8 mouse cellular contexts compared by ENCODE assay signal in the genomic region with DNA sequence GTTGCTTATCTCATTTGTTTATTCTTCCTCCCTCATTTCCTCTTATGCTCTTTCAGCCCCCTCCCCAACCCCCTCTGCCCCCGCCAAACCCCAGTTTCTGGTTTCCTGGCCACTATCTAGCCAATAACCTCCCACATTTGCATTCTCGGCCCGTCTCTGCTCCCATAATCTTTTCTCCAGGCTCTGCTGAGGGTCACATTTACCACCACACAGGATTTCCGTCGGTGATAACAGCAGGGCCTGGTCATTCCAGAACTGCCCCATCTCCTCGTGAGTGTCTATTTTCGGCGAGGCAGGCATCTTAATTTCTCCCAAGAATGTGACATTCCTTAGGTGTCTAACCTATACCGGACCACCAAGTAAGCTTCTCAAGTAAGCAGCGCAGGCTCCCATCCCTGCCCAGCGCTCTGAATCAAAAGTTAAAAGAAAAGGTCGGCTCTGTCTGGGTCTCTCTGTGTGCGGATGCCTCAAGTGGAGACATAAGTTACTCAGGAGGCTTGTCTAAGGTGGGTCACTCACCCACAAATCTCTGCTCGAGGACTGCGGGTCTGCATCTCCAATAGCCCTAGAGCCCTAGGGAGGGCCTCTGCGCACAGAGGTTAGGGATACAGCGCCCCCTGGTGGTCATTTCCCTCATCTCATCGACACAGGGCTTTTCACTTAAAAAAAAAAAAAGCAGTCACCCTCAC. TPM values are rescaled to one million over a fixed set of nuclear protein-coding genes. Genes with fewer than 3 reads are reported as not detected.
DNase-seq lines count a peak whose midpoint lies in the region; ATAC-seq lines count a peak whose summit lies in the region.

No protein-coding gene starts in this region.

- no peaks in the 10 kb centered on the region for H3K36me3 ChIP-seq in forebrain, embryonic 11.5 days (ENCODE audit: control insufficient read depth, insufficient read depth, low read length)
- H3K36me3 ChIP-seq in heart, embryonic 16.5 days (ENCODE audit: control insufficient read depth, insufficient read depth): no peaks in the 10 kb centered on the region
- H3K36me3 ChIP-seq in liver, embryonic 16.5 days (ENCODE audit: control insufficient read depth, insufficient read depth): no peaks in the 10 kb centered on the region
- H3K36me3 ChIP-seq in neural tube, embryonic 14.5 days (ENCODE audit: control insufficient read depth, insufficient read depth, low read length): no peaks in the 10 kb centered on the region

- no peak overlapping the region for H3K27ac ChIP-seq in forebrain, embryonic 11.5 days (ENCODE audit: low read depth, low read length)
- H3K27ac ChIP-seq in heart, embryonic 16.5 days (ENCODE audit: low read length): peak overlapping the region; percentile 72
- no peak overlapping the region for H3K27ac ChIP-seq in liver, embryonic 16.5 days (ENCODE audit: low read length)
- H3K27ac ChIP-seq in neural tube, embryonic 14.5 days (ENCODE audit: low read depth, low read length): no peak overlapping the region

- no peak overlapping the region; the same call in 1 of the 2 replicates for H3K4me2 ChIP-seq in forebrain, embryonic 11.5 days (ENCODE audit: low read depth, low read length, severe bottlenecking)
- H3K4me2 ChIP-seq in heart, embryonic 16.5 days (ENCODE audit: low read depth, low read length): peak overlapping the region; percentile 62
- peak overlapping the region; percentile 7 for H3K4me2 ChIP-seq in liver, embryonic 16.5 days (ENCODE audit: low read depth, low read length)
- no peak overlapping the region for H3K4me2 ChIP-seq in neural tube, embryonic 14.5 days (ENCODE audit: low read depth, low read length)

- no peaks in the 10 kb centered on the region for H3K4me1 ChIP-seq in forebrain, embryonic 11.5 days (replicated peaks; ENCODE audit: control insufficient read depth, insufficient read depth, low read length)
- peaks cover 14% of the 10 kb centered on the region for H3K4me1 ChIP-seq in heart, embryonic 16.5 days (ENCODE audit: control insufficient read depth, insufficient read depth, low read length)
- peaks cover 2% of the 10 kb centered on the region; the same call in 1 of the 2 replicates for H3K4me1 ChIP-seq in liver, embryonic 16.5 days (ENCODE audit: control insufficient read depth, low read depth, low read length)
- no peaks in the 10 kb centered on the region for H3K4me1 ChIP-seq in neural tube, embryonic 14.5 days (ENCODE audit: control insufficient read depth, insufficient read depth, low read length)

- H3K4me3 ChIP-seq in forebrain, embryonic 11.5 days (ENCODE audit: low read depth, low read length): no peak overlapping the region
- H3K4me3 ChIP-seq in heart, embryonic 16.5 days (ENCODE audit: low read length): peak overlapping the region; percentile 27; the same call in 1 of the 2 replicates
- no peak overlapping the region for H3K4me3 ChIP-seq in liver, embryonic 16.5 days (ENCODE audit: low read depth, low read length)
- H3K4me3 ChIP-seq in neural tube, embryonic 14.5 days (ENCODE audit: low read depth, low read length): no peak overlapping the region

- ATAC-seq in CD4-positive, CD25-positive, alpha-beta regulatory T cell, adult 4 months: peak; percentile 45
- peak; percentile 66 for ATAC-seq in forebrain, embryonic 11.5 days (replicated peaks; ENCODE audit: low FRiP score)
- peak; percentile 63; the same call in 1 of the 2 replicates for ATAC-seq in heart, embryonic 16.5 days (replicated peaks; ENCODE audit: extremely low read depth, insufficient read depth, low FRiP score)
- ATAC-seq in liver, embryonic 16.5 days (ENCODE audit: low read depth): peak; percentile 54
- peak; percentile 34; the same call in 1 of the 2 replicates for ATAC-seq in neural tube, embryonic 14.5 days (ENCODE audit: low read depth)

- H3K27me3 ChIP-seq in forebrain, embryonic 11.5 days (ENCODE audit: control insufficient read depth, insufficient read depth, low read length): no peaks in the 10 kb centered on the region
- no peaks in the 10 kb centered on the region for H3K27me3 ChIP-seq in heart, embryonic 16.5 days (ENCODE audit: control insufficient read depth, insufficient read depth, low read length)
- H3K27me3 ChIP-seq in liver, embryonic 16.5 days (ENCODE audit: control insufficient read depth, insufficient read depth, low read depth, low read length): no peaks in the 10 kb centered on the region
- no peaks in the 10 kb centered on the region for H3K27me3 ChIP-seq in neural tube, embryonic 14.5 days (ENCODE audit: control insufficient read depth, insufficient read depth, low read length)

- no peak overlapping the region for H3K9ac ChIP-seq in forebrain, embryonic 11.5 days (ENCODE audit: low read length)
- H3K9ac ChIP-seq in heart, embryonic 16.5 days (ENCODE audit: low read length): peak overlapping the region; percentile 49
- H3K9ac ChIP-seq in liver, embryonic 16.5 days (ENCODE audit: low read depth, low read length): no peak overlapping the region
- H3K9ac ChIP-seq in neural tube, embryonic 14.5 days (replicated peaks; ENCODE audit: low read depth, low read length): no peak overlapping the region

- DNase-seq in c-Kit-positive CD71-negative TER-119-negative erythroid progenitor cells, embryonic 14.5 days (ENCODE audit: low read depth): peak; percentile 66
- peak; percentile 90 for DNase-seq in forebrain, embryonic 11.5 days (ENCODE audit: low spot score)
- peak; percentile 72 to 92 for DNase-seq in kidney, postnatal 25 days
- DNase-seq in testis, postnatal 10 days (ENCODE audit: low spot score): peak; percentile 91

- WGBS in forebrain, embryonic 11.5 days: 25% methylated on average over 18 of the region's 18 CpGs
- WGBS in heart, embryonic 16.5 days: 7% methylated on average over 18 of the region's 18 CpGs
- 6% methylated on average over 18 of the region's 18 CpGs for WGBS in liver, embryonic 16.5 days (ENCODE audit: insufficient replicate concordance)
- 26% methylated on average over 18 of the region's 18 CpGs for WGBS in neural tube, embryonic 14.5 days

- H3K9me3 ChIP-seq in forebrain, embryonic 11.5 days (ENCODE audit: control insufficient read depth, low read length): no peaks in the 10 kb centered on the region
- no peaks in the 10 kb centered on the region; the same call in 1 of the 2 replicates for H3K9me3 ChIP-seq in heart, embryonic 16.5 days (replicated peaks; ENCODE audit: control insufficient read depth, low read length)
- H3K9me3 ChIP-seq in liver, embryonic 16.5 days (replicated peaks; ENCODE audit: control insufficient read depth, low read length): no peaks in the 10 kb centered on the region
- H3K9me3 ChIP-seq in neural tube, embryonic 14.5 days (ENCODE audit: control insufficient read depth, low read length): no peaks in the 10 kb centered on the region

RNA-seq across cellular contexts. Expression of a gene that starts 38.9 kb away (rescaled TPM):
- polyA plus RNA-seq in CD4-positive, CD25-positive, alpha-beta regulatory T cell, adult 4 months (2017; shearing (Covaris generic)): not detected
- 3.0 and 4.6 TPM in 2 replicates for polyA plus RNA-seq in forebrain, embryonic 11.5 days (2014; fragmentation: Nextera tagmentation; extraction: Ambion mirVana)
- polyA plus RNA-seq in heart, embryonic 16.5 days (2015; fragmentation: Nextera tagmentation; extraction: Ambion mirVana): 9.5 and 13.8 TPM in 2 replicates
- polyA plus RNA-seq in liver, embryonic 16.5 days (2015; fragmentation: Nextera tagmentation; extraction: Ambion mirVana): 5.1 and 6.5 TPM in 2 replicates
- polyA plus RNA-seq in neural tube, embryonic 14.5 days (2014; fragmentation: Nextera tagmentation; extraction: Ambion mirVana): 1.6 and 2.2 TPM in 2 replicates

RNA-seq across cellular contexts. Expression of a gene that starts 39.8 kb away (rescaled TPM):
- under 1 TPM in 1 of 2 experiments, not detected in 1; 0.44 TPM for polyA plus RNA-seq in CD4-positive, CD25-positive, alpha-beta regulatory T cell, adult 4 months (2017; shearing (Covaris generic))
- polyA plus RNA-seq in forebrain, embryonic 11.5 days (2014; fragmentation: Nextera tagmentation; extraction: Ambion mirVana): 0.15 TPM in 1 of 2 replicates, not detected in the other
- 0.29 TPM in 1 of 2 replicates, not detected in the other for polyA plus RNA-seq in heart, embryonic 16.5 days (2015; fragmentation: Nextera tagmentation; extraction: Ambion mirVana)
- polyA plus RNA-seq in liver, embryonic 16.5 days (2015; fragmentation: Nextera tagmentation; extraction: Ambion mirVana): 42.6 and 42.9 TPM in 2 replicates
- polyA plus RNA-seq in neural tube, embryonic 14.5 days (2014; fragmentation: Nextera tagmentation; extraction: Ambion mirVana): 0.21 TPM in 1 of 2 replicates, not detected in the other

Comparison
In these comparisons a context has a peak if more than half of its experiments do, and no peak if none do; other contexts are left out.
1. H3K4me2 ChIP-seq: peak in heart, embryonic 16.5 days (single experiment) and liver, embryonic 16.5 days (single experiment); none in forebrain, embryonic 11.5 days (single experiment) and neural tube, embryonic 14.5 days (single experiment).
2. RNA of a gene that starts 39.8 kb away (polyA plus RNA-seq): 42.6 to 42.9 TPM in liver, embryonic 16.5 days; 0.44 TPM in CD4-positive, CD25-positive, alpha-beta regulatory T cell, adult 4 months, 0.29 TPM in heart, embryonic 16.5 days, 0.21 TPM in neural tube, embryonic 14.5 days and 0.15 TPM in forebrain, embryonic 11.5 days; every median in the first group is over 10 times any median in the second.
3. Peak in every context shown above with its lines, with median percentiles within 50 percentile points of each other: ATAC-seq and DNase-seq.